Mouse (Mus musculus): ENCODE results near the gene Pcdh15. TPM values are rescaled to one million over a fixed set of nuclear protein-coding genes. Genes with fewer than 3 reads are reported as not detected.

The Pcdh15 gene
- polyA plus RNA-seq, 1 experiment from 2014 or later, result 2.0 TPM

DNA sequence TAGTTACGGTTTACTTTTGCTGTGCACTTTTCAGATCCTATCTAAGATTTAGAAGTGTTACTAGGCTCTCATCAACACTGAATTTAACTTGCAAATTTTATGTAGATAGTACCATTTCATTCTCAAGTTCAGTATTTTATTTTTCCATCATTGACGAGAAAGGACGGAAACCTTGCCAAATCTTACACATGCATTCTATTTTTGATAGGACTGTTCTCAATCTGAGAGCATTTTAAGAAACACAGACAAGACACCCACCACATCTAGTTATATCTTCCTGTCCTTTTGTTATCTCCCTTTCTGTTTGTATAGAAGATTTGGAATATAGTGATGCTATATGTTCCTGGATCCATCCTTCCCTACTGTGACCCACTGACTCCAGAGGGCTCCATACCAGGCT, 332.2 kb downstream of the Pcdh15 start:
- no peak overlapping the region for H3K4me2 ChIP-seq (ENCODE audit: low read depth, low read length)
- 95% methylated on average over 3 of the region's 3 CpGs for WGBS
- no peak overlapping the region for H3K4me3 ChIP-seq (replicated peaks; ENCODE audit: low read length)
- H3K27ac ChIP-seq (ENCODE audit: low read length), result no peak overlapping the region
- no peak overlapping the region for H3K9ac ChIP-seq (ENCODE audit: low read length)
- H3K36me3 ChIP-seq (ENCODE audit: control insufficient read depth, insufficient read depth, low read length), result no peaks in the 10 kb centered on the region
- no peaks in the 10 kb centered on the region for H3K27me3 ChIP-seq (ENCODE audit: control insufficient read depth, insufficient read depth, low read length)
- no peaks in the 10 kb centered on the region for H3K4me1 ChIP-seq (ENCODE audit: control insufficient read depth, insufficient read depth, low read length)
- H3K9me3 ChIP-seq (replicated peaks; ENCODE audit: control insufficient read depth, low read length), result no peaks in the 10 kb centered on the region
- no peak for ATAC-seq (ENCODE audit: insufficient read depth, low FRiP score)

DNA sequence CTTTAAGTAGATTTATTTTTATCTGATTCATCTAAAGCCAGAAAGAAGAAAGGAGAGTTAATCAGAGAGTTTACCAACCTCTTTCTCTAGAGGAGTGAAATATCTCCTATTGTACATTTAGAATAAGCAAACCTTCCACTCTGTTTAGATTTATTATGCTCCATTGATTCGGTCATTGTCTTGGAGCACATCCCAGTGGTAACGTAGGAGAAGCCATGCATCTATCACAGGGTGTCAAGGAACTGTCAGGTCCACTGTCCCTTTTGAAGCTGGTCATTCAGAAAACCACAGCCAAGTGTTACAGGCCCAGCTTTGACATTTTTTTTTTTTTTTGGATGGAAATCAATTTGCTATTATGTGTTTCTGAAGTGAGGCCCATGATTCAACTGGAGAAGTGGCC, 384.9 kb downstream of the Pcdh15 start:
- ATAC-seq (ENCODE audit: insufficient read depth, low FRiP score), result no peak
- H3K4me1 ChIP-seq (ENCODE audit: control insufficient read depth, insufficient read depth, low read length), result no peaks in the 10 kb centered on the region
- no peak overlapping the region for H3K4me2 ChIP-seq (ENCODE audit: low read depth, low read length)
- H3K4me3 ChIP-seq (replicated peaks; ENCODE audit: low read length), result no peak overlapping the region
- 48% methylated on average over 2 of the region's 2 CpGs for WGBS
- H3K36me3 ChIP-seq (ENCODE audit: control insufficient read depth, insufficient read depth, low read length), result no peaks in the 10 kb centered on the region
- H3K9me3 ChIP-seq (replicated peaks; ENCODE audit: control insufficient read depth, low read length), result no peaks in the 10 kb centered on the region
- H3K9ac ChIP-seq (ENCODE audit: low read length), result no peak overlapping the region
- H3K27ac ChIP-seq (ENCODE audit: low read length), result no peak overlapping the region
- H3K27me3 ChIP-seq (ENCODE audit: control insufficient read depth, insufficient read depth, low read length), result no peaks in the 10 kb centered on the region

DNA sequence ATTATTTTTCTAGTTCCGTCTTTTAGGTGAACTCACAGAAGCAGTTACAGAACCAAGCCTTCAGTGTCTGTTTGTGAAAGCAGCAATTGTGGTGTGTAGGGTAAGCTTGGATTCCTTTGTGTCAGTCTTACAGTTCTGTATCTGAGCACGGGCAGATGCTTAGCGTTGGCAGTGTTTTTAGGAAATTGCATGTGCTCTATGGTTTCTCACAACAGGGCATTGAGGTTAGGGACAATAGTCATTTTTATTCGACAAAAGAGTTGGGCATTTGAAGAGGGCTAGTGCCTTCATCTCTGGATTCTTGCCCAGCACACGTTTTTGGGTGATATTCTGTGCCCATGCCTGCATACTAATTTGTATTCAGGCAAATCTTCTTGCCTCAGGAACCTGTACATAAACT, 392.5 kb downstream of the Pcdh15 start:
- H3K27ac ChIP-seq (ENCODE audit: low read length), result no peak overlapping the region
- ATAC-seq (ENCODE audit: insufficient read depth, low FRiP score), result no peak

DNA sequence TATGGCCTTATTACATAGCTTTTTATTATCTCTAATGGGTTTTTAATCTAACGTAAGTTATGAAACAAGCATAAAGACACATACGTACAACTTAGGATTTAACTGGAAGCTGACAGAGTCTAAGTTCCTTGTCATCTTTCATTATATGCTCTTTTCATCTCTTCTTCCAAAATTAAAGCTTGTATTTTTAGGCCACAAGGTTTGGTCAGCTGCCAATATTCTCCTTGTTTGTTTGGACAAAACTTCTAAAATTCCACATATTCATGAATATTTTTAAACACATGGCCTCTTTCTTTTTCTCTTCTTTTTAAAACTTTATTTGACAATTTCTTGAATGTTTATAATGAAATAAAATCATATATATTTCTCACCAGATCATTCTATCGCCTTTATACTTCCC, 415.7 kb downstream of the Pcdh15 start:
- 58% methylated on average over 3 of the region's 3 CpGs for WGBS
- H3K4me1 ChIP-seq (ENCODE audit: control insufficient read depth, insufficient read depth, low read length), result no peaks in the 10 kb centered on the region
- H3K9ac ChIP-seq (ENCODE audit: low read length), result no peak overlapping the region
- H3K9me3 ChIP-seq (replicated peaks; ENCODE audit: control insufficient read depth, low read length), result no peaks in the 10 kb centered on the region
- ATAC-seq (ENCODE audit: insufficient read depth, low FRiP score), result no peak
- no peak overlapping the region for H3K4me3 ChIP-seq (replicated peaks; ENCODE audit: low read length)
- no peak overlapping the region for H3K4me2 ChIP-seq (ENCODE audit: low read depth, low read length)
- no peaks in the 10 kb centered on the region for H3K36me3 ChIP-seq (ENCODE audit: control insufficient read depth, insufficient read depth, low read length)
- no peaks in the 10 kb centered on the region for H3K27me3 ChIP-seq (ENCODE audit: control insufficient read depth, insufficient read depth, low read length)
- H3K27ac ChIP-seq (ENCODE audit: low read length), result no peak overlapping the region

More for the DNA sequence above, 392.5 kb downstream of the Pcdh15 start:
- Histone ChIP-seq H3K4me3 (replicated peaks; ENCODE audit: low read length) (no peak overlapping the region), H3K27me3 (ENCODE audit: control insufficient read depth, insufficient read depth, low read length) (no peaks in the 10 kb centered on the region), H3K4me1 (ENCODE audit: control insufficient read depth, insufficient read depth, low read length) (no peaks in the 10 kb centered on the region), H3K4me2 (ENCODE audit: low read depth, low read length) (no peak overlapping the region), H3K9ac (ENCODE audit: low read length) (no peak overlapping the region), H3K9me3 (replicated peaks; ENCODE audit: control insufficient read depth, low read length) (no peaks in the 10 kb centered on the region), H3K36me3 (ENCODE audit: control insufficient read depth, insufficient read depth, low read length) (no peaks in the 10 kb centered on the region)
- 72% methylated on average over 5 of the region's 5 CpGs for WGBS

DNA sequence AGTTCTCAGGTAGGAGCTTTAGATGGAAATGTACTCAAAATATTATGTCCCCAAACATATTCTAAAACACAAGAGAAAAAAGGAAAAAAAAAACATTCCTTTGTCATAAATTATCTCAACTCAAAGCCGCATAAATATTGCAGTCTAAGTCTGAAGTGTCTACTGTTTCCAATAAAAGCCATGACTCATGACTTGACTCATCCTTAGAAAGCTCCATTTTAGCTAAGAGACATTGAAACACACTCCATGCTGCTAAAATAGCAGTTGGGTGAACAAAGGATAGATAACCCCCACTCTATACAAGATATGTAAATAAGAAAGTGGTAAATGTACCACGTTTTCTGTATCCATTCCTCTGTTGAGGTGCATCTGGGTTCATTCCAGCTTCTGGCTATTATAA, 416.6 kb downstream of the Pcdh15 start:
- H3K4me2 ChIP-seq (ENCODE audit: low read depth, low read length), result no peak overlapping the region
- ATAC-seq (ENCODE audit: insufficient read depth, low FRiP score), result no peak
- H3K9ac ChIP-seq (ENCODE audit: low read length), result no peak overlapping the region
- H3K36me3 ChIP-seq (ENCODE audit: control insufficient read depth, insufficient read depth, low read length), result no peaks in the 10 kb centered on the region
- 52% methylated on average over 2 of the region's 2 CpGs for WGBS
- H3K4me3 ChIP-seq (replicated peaks; ENCODE audit: low read length), result no peak overlapping the region
- H3K27ac ChIP-seq (ENCODE audit: low read length), result no peak overlapping the region
- no peaks in the 10 kb centered on the region for H3K4me1 ChIP-seq (ENCODE audit: control insufficient read depth, insufficient read depth, low read length)
- H3K9me3 ChIP-seq (replicated peaks; ENCODE audit: control insufficient read depth, low read length), result no peaks in the 10 kb centered on the region
- no peaks in the 10 kb centered on the region for H3K27me3 ChIP-seq (ENCODE audit: control insufficient read depth, insufficient read depth, low read length)

DNA sequence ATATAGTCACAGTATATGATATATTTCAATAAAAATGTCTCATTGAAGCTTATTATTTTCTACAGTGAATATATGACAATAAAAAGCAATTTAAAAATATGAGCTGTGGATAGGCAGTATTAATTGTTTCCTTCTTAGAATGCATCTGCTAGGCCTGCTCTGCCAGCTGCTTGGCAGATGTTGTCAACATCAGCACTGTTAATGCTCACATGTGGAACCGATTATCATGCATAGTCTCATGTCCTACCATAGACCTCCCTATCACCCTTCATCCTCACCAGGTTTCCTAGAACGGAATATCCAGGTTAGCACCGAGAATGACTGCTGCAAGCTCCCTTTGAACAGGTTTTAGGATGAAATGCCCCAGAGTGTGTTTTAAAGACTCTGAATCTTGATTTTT, 420.3 kb downstream of the Pcdh15 start:
- no peak for ATAC-seq (ENCODE audit: insufficient read depth, low FRiP score)
- H3K36me3 ChIP-seq (ENCODE audit: control insufficient read depth, insufficient read depth, low read length), result no peaks in the 10 kb centered on the region
- 92% methylated on average over 3 of the region's 3 CpGs for WGBS
- no peaks in the 10 kb centered on the region for H3K4me1 ChIP-seq (ENCODE audit: control insufficient read depth, insufficient read depth, low read length)
- H3K4me2 ChIP-seq (ENCODE audit: low read depth, low read length), result no peak overlapping the region
- H3K27ac ChIP-seq (ENCODE audit: low read length), result no peak overlapping the region
- H3K9ac ChIP-seq (ENCODE audit: low read length), result no peak overlapping the region
- H3K9me3 ChIP-seq (replicated peaks; ENCODE audit: control insufficient read depth, low read length), result no peaks in the 10 kb centered on the region
- no peak overlapping the region for H3K4me3 ChIP-seq (replicated peaks; ENCODE audit: low read length)
- H3K27me3 ChIP-seq (ENCODE audit: control insufficient read depth, insufficient read depth, low read length), result no peaks in the 10 kb centered on the region

DNA sequence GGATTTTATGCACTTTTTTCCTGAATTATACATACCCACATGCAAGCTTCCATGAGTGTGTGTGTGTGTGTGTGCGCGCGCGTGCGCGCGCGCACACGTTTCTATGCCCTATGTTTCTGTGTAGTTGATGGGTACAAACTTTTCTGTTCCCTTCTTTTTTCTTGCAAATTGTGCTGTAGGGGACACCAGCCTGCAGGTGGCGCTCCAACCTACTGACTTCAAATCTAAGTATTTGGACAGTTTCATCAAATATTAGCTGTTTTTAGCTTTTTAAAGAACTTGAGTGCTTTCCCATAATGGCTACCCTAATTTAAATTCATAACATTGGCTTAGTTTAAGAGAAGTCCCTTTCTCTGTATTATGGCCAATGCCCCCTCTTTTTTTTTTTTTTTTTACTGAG, 453.7 kb downstream of the Pcdh15 start:
- Histone ChIP-seq H3K4me1 (ENCODE audit: control insufficient read depth, insufficient read depth, low read length) (no peaks in the 10 kb centered on the region), H3K9ac (ENCODE audit: low read length) (no peak overlapping the region), H3K4me3 (replicated peaks; ENCODE audit: low read length) (no peak overlapping the region), H3K27ac (ENCODE audit: low read length) (no peak overlapping the region), H3K4me2 (ENCODE audit: low read depth, low read length) (no peak overlapping the region), H3K9me3 (replicated peaks; ENCODE audit: control insufficient read depth, low read length) (no peaks in the 10 kb centered on the region), H3K36me3 (ENCODE audit: control insufficient read depth, insufficient read depth, low read length) (no peaks in the 10 kb centered on the region), H3K27me3 (ENCODE audit: control insufficient read depth, insufficient read depth, low read length) (no peaks in the 10 kb centered on the region)
- WGBS, result 91% methylated on average over 10 of the region's 10 CpGs
- no peak for ATAC-seq (ENCODE audit: insufficient read depth, low FRiP score)

DNA sequence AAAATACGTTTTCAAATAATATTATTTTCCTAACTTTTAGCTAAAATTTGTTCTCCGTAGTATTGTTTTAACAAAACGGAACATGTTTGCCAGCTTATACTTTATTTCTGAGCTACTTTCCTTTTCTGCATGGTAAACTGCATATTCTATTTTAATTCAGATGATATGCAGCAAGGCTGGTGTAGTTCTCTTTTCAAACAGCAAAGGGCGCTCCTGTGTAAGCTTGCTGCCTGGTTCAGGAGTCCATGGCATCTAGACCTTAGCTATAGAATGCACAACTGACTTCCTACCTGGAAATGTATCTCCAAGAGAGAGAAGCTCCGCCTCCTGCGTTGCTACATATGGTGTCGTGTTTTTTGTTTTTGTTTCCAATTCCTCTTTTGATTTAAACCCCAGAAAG, 465.1 kb downstream of the Pcdh15 start:
- H3K9ac ChIP-seq (ENCODE audit: low read length), result no peak overlapping the region
- no peaks in the 10 kb centered on the region for H3K4me1 ChIP-seq (ENCODE audit: control insufficient read depth, insufficient read depth, low read length)
- ATAC-seq (ENCODE audit: insufficient read depth, low FRiP score), result no peak
- H3K27me3 ChIP-seq (ENCODE audit: control insufficient read depth, insufficient read depth, low read length), result no peaks in the 10 kb centered on the region
- no peaks in the 10 kb centered on the region for H3K36me3 ChIP-seq (ENCODE audit: control insufficient read depth, insufficient read depth, low read length)
- 67% methylated on average over 7 of the region's 7 CpGs for WGBS
- H3K27ac ChIP-seq (ENCODE audit: low read length), result no peak overlapping the region
- H3K4me3 ChIP-seq (replicated peaks; ENCODE audit: low read length), result no peak overlapping the region
- H3K9me3 ChIP-seq (replicated peaks; ENCODE audit: control insufficient read depth, low read length), result no peaks in the 10 kb centered on the region
- no peak overlapping the region for H3K4me2 ChIP-seq (ENCODE audit: low read depth, low read length)

DNA sequence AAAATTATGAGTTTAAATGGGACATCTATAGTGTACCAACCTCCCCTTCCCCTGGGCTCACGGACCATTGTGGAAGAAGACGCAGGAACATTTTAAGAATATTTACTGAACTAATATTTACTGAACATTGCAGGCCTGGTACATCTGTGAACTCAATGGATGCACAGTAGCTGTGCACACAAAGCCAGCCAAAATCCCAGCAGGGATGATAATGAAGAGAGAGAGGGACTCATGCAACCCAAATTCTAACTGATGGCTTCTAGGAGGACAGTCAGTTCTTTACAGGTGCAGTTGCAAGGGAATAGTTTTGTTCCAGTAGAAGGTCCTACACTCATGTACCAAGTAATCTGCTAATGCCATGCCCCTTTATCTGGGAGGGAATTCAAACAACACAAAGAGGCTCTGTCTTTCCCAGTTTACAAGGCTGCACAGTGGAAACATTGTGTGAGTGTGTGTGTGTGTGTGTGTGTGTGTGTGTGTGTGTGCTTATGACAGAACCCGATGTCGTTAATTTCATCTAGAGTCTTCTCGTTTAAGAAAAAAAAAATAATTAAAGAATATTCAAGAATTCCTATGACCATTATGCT, 475.7 kb downstream of the Pcdh15 start:
- Histone ChIP-seq H3K27ac (ENCODE audit: low read length) (no peak overlapping the region), H3K36me3 (ENCODE audit: control insufficient read depth, insufficient read depth, low read length) (no peaks in the 10 kb centered on the region), H3K27me3 (ENCODE audit: control insufficient read depth, insufficient read depth, low read length) (no peaks in the 10 kb centered on the region), H3K9ac (ENCODE audit: low read length) (no peak overlapping the region), H3K9me3 (replicated peaks; ENCODE audit: control insufficient read depth, low read length) (no peaks in the 10 kb centered on the region), H3K4me3 (replicated peaks; ENCODE audit: low read length) (no peak overlapping the region), H3K4me1 (ENCODE audit: control insufficient read depth, insufficient read depth, low read length) (no peaks in the 10 kb centered on the region), H3K4me2 (ENCODE audit: low read depth, low read length) (no peak overlapping the region)
- ATAC-seq (ENCODE audit: insufficient read depth, low FRiP score), result no peak
- 78% methylated on average over 5 of the region's 5 CpGs for WGBS

DNA sequence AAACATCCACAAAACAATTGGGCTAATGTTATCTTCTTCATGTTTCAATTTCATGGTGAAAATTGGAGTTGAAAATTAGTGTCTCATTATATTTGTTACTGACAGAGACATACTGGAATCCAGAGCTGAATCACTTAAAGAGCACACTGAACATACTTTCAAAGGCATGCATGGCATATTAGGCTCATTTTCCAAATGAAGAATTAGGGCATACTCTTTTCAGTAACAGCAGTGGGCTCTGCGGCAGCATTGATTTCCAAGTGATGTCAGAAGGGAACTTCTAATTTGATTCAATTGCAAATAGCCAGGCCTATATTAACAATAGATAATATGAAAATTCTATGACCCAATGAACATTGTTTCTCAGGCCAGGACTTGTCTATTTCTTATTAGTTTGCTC, 568.4 kb downstream of the Pcdh15 start:
- Histone ChIP-seq H3K9ac (ENCODE audit: low read length) (no peak overlapping the region), H3K27me3 (ENCODE audit: control insufficient read depth, insufficient read depth, low read length) (no peaks in the 10 kb centered on the region), H3K4me2 (ENCODE audit: low read depth, low read length) (no peak overlapping the region), H3K4me3 (replicated peaks; ENCODE audit: low read length) (no peak overlapping the region), H3K4me1 (ENCODE audit: control insufficient read depth, insufficient read depth, low read length) (no peaks in the 10 kb centered on the region), H3K36me3 (ENCODE audit: control insufficient read depth, insufficient read depth, low read length) (no peaks in the 10 kb centered on the region), H3K27ac (ENCODE audit: low read length) (no peak overlapping the region), H3K9me3 (replicated peaks; ENCODE audit: control insufficient read depth, low read length) (no peaks in the 10 kb centered on the region)
- ATAC-seq (ENCODE audit: insufficient read depth, low FRiP score), result no peak
- 90% methylated on average over 1 of the region's 1 CpGs for WGBS

Measured in stomach, embryonic 16.5 days (tissue).